Mouse (Mus musculus) ES-Bruce4 (cell line): ENCODE data around the gene Man2a2. TPM values are rescaled to one million over a fixed set of nuclear protein-coding genes. Genes with fewer than 3 reads are reported as not detected.
"Not testable (repeated sequence)": the region's sequence is repeated elsewhere in the genome, so short reads cannot be mapped to it uniquely, and the experiment has no call there.

Experiments
- H3K27ac ChIP-seq: 2 replicates; pipeline ENCODE4 v1.5.1; 2012; ENCODE audit warnings: low read length, inconsistent platforms; ENCODE audit not compliant: insufficient read depth
- H3K27me3 ChIP-seq: 2 replicates; pipeline ENCODE4 v1.6.1; 2012; ENCODE audit warnings: mild to moderate bottlenecking, low read length, inconsistent platforms; ENCODE audit not compliant: control insufficient read depth, poor library complexity, insufficient read depth, severe bottlenecking
- H3K36me3 ChIP-seq: 2 replicates; pipeline ENCODE4 v1.6.1; 2012; ENCODE audit warnings: inconsistent platforms, mild to moderate bottlenecking, low read length, moderate library complexity; ENCODE audit not compliant: control insufficient read depth, poor library complexity, insufficient read depth, severe bottlenecking
- H3K4me1 ChIP-seq: one replicate; pipeline ENCODE4 v1.8.1; 2011; ENCODE audit warnings: low read length; ENCODE audit not compliant: control insufficient read depth, insufficient read depth
- H3K4me3 ChIP-seq: 2 replicates; pipeline ENCODE4 v1.5.1; 2011; ENCODE audit warnings: low read depth, mild to moderate bottlenecking, low read length
- H3K9ac ChIP-seq: 2 replicates; pipeline ENCODE4 v1.6.1; 2012; ENCODE audit warnings: low read depth, mild to moderate bottlenecking, inconsistent platforms; ENCODE audit not compliant: poor library complexity, severe bottlenecking
- H3K9me3 ChIP-seq: replicated peaks from 2 replicates; pipeline ENCODE4 v1.6.1; 2012; ENCODE audit warnings: mild to moderate bottlenecking, low read length, inconsistent platforms; ENCODE audit not compliant: control insufficient read depth, poor library complexity, insufficient read depth, severe bottlenecking
- CTCF ChIP-seq: IDR thresholded peaks from one replicate; pipeline ENCODE4 v1.8.1; 2011; ENCODE audit warnings: low read depth, low read length
- EP300 ChIP-seq: IDR thresholded peaks from 2 replicates; pipeline ENCODE4 v1.6.1; 2011; ENCODE audit warnings: low read depth, low read length; ENCODE audit not compliant: insufficient read depth
- POLR2A ChIP-seq: IDR thresholded peaks from one replicate; pipeline ENCODE4 v1.8.1; 2011; ENCODE audit warnings: low read length; ENCODE audit not compliant: insufficient read depth
- polyA plus RNA-seq: library from polyadenylated mRNA; stranded (reverse); fragments of >200 nt; gene quantifications from 2 replicates; pipeline ENCODE4 v1.2.4, GENCODE M21; 2011; ENCODE audit warnings: low read depth; ENCODE audit not compliant: missing spikeins, insufficient read depth, insufficient read length

Man2a2 gene
- polyA plus RNA-seq, 1 experiment: 18.1 TPM

GRCm38 (mm10) chr7:80397986-80398385 lies 26.8 kb upstream of the Man2a2 start:
- no peaks in the 10 kb centered on the region for H3K27me3 ChIP-seq
- H3K36me3 ChIP-seq: no peaks in the 10 kb centered on the region
- H3K27ac ChIP-seq: no peak overlapping the region
- H3K4me1 ChIP-seq: no peaks in the 10 kb centered on the region
- no peak overlapping the region for H3K9ac ChIP-seq
- H3K9me3 ChIP-seq: no peaks in the 10 kb centered on the region
- TF ChIP-seq POLR2A (no peak), EP300 (no peak), CTCF (no peak)
- H3K4me3 ChIP-seq: no peak overlapping the region

GRCm38 (mm10) chr7:80396427-80396826 lies 25.3 kb upstream of the Man2a2 start:
- H3K36me3 ChIP-seq, H3K27me3 ChIP-seq, H3K9me3 ChIP-seq, H3K27ac ChIP-seq, H3K9ac ChIP-seq, H3K4me1 ChIP-seq, H3K4me3 ChIP-seq: not testable (repeated sequence)

- H3K9me3 ChIP-seq: no peaks in the 10 kb centered on the region
Measured at GRCm38 (mm10) chr7:80394600-80394999, 23.4 kb upstream of the Man2a2 start.

GRCm38 (mm10) chr7:80392119-80392518 lies 20.9 kb upstream of the Man2a2 start:
- Histone ChIP-seq H3K9ac (no peak overlapping the region), H3K9me3 (no peaks in the 10 kb centered on the region), H3K27me3 (no peaks in the 10 kb centered on the region), H3K27ac (no peak overlapping the region), H3K4me1 (no peaks in the 10 kb centered on the region), H3K4me3 (no peak overlapping the region), H3K36me3 (no peaks in the 10 kb centered on the region)
- TF ChIP-seq POLR2A (no peak), EP300 (no peak), CTCF (no peak)

More at GRCm38 (mm10) chr7:80394600-80394999, 23.4 kb upstream of the Man2a2 start:
- Histone ChIP-seq H3K27ac (no peak overlapping the region), H3K4me3 (no peak overlapping the region), H3K4me1 (no peaks in the 10 kb centered on the region), H3K27me3 (no peaks in the 10 kb centered on the region), H3K36me3 (no peaks in the 10 kb centered on the region), H3K9ac (no peak overlapping the region)
- no peak for TF ChIP-seq CTCF
- TF ChIP-seq POLR2A: no peak
- TF ChIP-seq EP300: no peak

GRCm38 (mm10) chr7:80387633-80388543 lies 16.7 kb upstream of the Man2a2 start, which contains the start of gene Fes:
Fes (minus strand) TSS chr7:80387946.
- Histone ChIP-seq H3K9me3 (no peaks in the 10 kb centered on the region), H3K9ac (peak within 1 kb of the TSS; percentile 34), H3K27ac (no peak within 1 kb of the TSS), H3K4me1 (peaks cover 2% of the 10 kb centered on the region), H3K27me3 (no peaks in the 10 kb centered on the region), H3K4me3 (peak within 1 kb of the TSS; percentile 58), H3K36me3 (no peaks in the 10 kb centered on the region)
- TF ChIP-seq CTCF (no peak), EP300 (no peak), POLR2A (no peak)

- no peaks in the 10 kb centered on the region for H3K27me3 ChIP-seq
- no peak for TF ChIP-seq CTCF
- no peak for TF ChIP-seq EP300
- no peak for TF ChIP-seq POLR2A
- no peaks in the 10 kb centered on the region for H3K36me3 ChIP-seq
- no peak overlapping the region for H3K27ac ChIP-seq
- H3K4me3 ChIP-seq: peak overlapping the region; percentile 58
- peak overlapping the region; percentile 34; the same call in 1 of the 2 replicates for H3K9ac ChIP-seq
- peaks cover 2% of the 10 kb centered on the region for H3K4me1 ChIP-seq
- H3K9me3 ChIP-seq: no peaks in the 10 kb centered on the region
Measured at GRCm38 (mm10) chr7:80387033-80387632, 16.0 kb upstream of the Man2a2 start.
